Mouse (Mus musculus): ENCODE results near the gene 4930432M17Rik. TPM values are rescaled to one million over a fixed set of nuclear protein-coding genes. Genes with fewer than 3 reads are reported as not detected.

The 4930432M17Rik gene
- polyA plus RNA-seq, 1 experiment from 2014 or later = not detected

DNA sequence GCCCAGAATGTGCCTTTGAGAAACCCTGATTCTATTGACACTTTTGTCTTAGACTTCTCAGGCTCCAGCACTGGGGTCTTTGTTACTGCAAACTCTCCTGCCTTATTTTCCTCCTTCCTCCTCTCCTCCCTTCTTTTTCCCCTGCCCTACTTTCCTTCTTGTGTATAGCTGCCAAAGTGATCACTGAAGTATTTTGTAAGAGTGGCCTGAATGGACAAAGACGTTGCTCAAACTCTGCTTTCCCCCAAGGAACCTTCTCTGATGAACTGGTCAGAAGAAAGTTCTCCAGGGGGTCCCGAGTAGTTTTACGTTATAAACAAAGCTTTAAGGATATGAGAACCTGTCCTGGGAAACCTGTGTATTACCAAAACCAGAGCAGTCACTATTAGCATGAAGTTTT is 49.1 kb downstream of the 4930432M17Rik start:
- no peak for ATAC-seq
- H3K9me3 ChIP-seq (replicated peaks; ENCODE audit: control insufficient read depth, low read length, poor library complexity, severe bottlenecking) = no peaks in the 10 kb centered on the region
- H3K4me1 ChIP-seq (ENCODE audit: control insufficient read depth, insufficient read depth, low read length) = peaks cover 12% of the 10 kb centered on the region
- 77% methylated on average over 3 of the region's 3 CpGs for WGBS
- no peak overlapping the region for H3K27ac ChIP-seq (ENCODE audit: low read length)
- H3K4me2 ChIP-seq (ENCODE audit: low read length) = no peak overlapping the region
- no peak overlapping the region for H3K4me3 ChIP-seq (ENCODE audit: low read depth, low read length)
- no peaks in the 10 kb centered on the region for H3K36me3 ChIP-seq (ENCODE audit: control insufficient read depth, insufficient read depth, low read length)
- 0 out of 2 replicates have a peak, but pooled peaks cover 2% of the 10 kb centered on the region for H3K27me3 ChIP-seq (ENCODE audit: control insufficient read depth, insufficient read depth, low read depth, low read length)
- H3K9ac ChIP-seq (ENCODE audit: low read depth, low read length) = no peak overlapping the region

DNA sequence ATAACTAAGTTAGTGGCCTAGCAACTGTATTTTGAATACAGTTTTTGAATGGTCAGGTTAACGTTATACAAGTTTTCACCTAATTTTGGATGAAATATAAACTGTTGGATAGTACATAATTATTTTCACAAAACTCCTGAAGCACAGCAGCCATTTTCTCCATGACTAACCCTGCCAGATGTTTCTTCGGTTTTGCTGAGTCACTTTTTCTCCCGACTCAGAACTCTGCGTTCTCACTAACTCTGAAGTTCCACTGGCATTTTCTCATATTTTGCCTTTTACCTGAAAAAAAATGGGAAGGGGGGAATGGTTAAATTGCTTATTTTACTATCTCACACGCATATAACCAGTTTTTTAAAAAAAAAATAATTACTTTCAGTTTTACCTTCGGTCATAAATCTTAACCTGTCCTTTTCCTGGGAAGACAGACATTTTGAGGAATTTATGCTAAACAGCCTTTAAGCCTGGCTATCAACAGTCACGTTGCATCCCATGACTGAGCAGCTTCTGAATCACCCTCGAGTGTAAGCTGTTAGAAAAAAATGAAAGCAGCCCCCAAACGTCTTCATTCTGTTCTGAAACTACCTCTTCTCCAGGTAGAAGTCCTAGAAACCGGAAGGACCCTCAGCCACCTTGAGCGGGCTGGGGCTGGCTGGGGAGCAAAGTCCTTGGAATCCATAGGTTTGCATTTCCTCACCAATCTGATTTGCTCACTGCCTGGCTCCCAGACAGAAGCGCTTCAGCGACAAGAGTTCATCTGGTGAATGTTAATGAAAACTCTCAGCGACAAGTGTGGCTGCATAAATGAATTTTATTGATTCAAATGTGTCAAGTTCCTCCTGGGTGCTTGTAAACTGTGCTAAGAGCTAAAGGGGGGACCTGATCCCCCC is 50.5 kb downstream of the 4930432M17Rik start:
- H3K9me3 ChIP-seq (replicated peaks; ENCODE audit: control insufficient read depth, low read length, poor library complexity, severe bottlenecking) = no peaks in the 10 kb centered on the region
- no peaks in the 10 kb centered on the region for H3K36me3 ChIP-seq (ENCODE audit: control insufficient read depth, insufficient read depth, low read length)
- peaks cover 17% of the 10 kb centered on the region for H3K4me1 ChIP-seq (ENCODE audit: control insufficient read depth, insufficient read depth, low read length)
- 40% methylated on average over 14 of the region's 14 CpGs for WGBS
- ATAC-seq = no peak
- H3K4me3 ChIP-seq (ENCODE audit: low read depth, low read length) = no peak overlapping the region; the same call in 1 of the 2 replicates
- H3K27me3 ChIP-seq (ENCODE audit: control insufficient read depth, insufficient read depth, low read depth, low read length) = 0 out of 2 replicates have a peak, but pooled peaks cover 2% of the 10 kb centered on the region
- H3K27ac ChIP-seq (ENCODE audit: low read length) = peak overlapping the region; percentile 22; the same call in 1 of the 2 replicates
- peak overlapping the region; percentile 40 for H3K4me2 ChIP-seq (ENCODE audit: low read length)
- no peak overlapping the region for H3K9ac ChIP-seq (ENCODE audit: low read depth, low read length)

DNA sequence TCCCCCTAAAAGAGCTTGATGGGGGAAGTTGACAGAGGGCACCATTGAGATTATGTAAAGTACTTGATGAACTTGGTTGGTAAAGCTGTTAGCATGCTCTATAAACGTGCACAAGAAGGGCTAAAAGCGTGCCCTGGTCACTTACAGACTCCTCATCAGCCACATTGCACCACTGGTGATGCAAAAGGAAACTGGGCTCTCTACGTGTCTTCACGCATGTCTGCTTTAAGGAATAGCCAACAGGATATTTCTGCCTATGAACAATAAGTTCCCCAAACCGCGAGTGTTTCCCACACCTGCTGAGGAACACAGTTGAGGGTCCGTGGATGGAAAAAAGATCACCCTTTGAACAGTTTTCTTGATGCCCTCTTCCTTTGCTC is 51.1 kb downstream of the 4930432M17Rik start:
- H3K4me3 ChIP-seq (ENCODE audit: low read depth, low read length) = no peak overlapping the region
- no peak overlapping the region for H3K27ac ChIP-seq (ENCODE audit: low read length)
- H3K4me1 ChIP-seq (ENCODE audit: control insufficient read depth, insufficient read depth, low read length) = peaks cover 17% of the 10 kb centered on the region
- 0 out of 2 replicates have a peak, but pooled peaks cover 2% of the 10 kb centered on the region for H3K27me3 ChIP-seq (ENCODE audit: control insufficient read depth, insufficient read depth, low read depth, low read length)
- WGBS = 51% methylated on average over 7 of the region's 7 CpGs
- H3K36me3 ChIP-seq (ENCODE audit: control insufficient read depth, insufficient read depth, low read length) = no peaks in the 10 kb centered on the region
- H3K9me3 ChIP-seq (replicated peaks; ENCODE audit: control insufficient read depth, low read length, poor library complexity, severe bottlenecking) = no peaks in the 10 kb centered on the region
- no peak overlapping the region; the same call in 1 of the 2 replicates for H3K4me2 ChIP-seq (ENCODE audit: low read length)
- ATAC-seq = no peak
- H3K9ac ChIP-seq (ENCODE audit: low read depth, low read length) = no peak overlapping the region

DNA sequence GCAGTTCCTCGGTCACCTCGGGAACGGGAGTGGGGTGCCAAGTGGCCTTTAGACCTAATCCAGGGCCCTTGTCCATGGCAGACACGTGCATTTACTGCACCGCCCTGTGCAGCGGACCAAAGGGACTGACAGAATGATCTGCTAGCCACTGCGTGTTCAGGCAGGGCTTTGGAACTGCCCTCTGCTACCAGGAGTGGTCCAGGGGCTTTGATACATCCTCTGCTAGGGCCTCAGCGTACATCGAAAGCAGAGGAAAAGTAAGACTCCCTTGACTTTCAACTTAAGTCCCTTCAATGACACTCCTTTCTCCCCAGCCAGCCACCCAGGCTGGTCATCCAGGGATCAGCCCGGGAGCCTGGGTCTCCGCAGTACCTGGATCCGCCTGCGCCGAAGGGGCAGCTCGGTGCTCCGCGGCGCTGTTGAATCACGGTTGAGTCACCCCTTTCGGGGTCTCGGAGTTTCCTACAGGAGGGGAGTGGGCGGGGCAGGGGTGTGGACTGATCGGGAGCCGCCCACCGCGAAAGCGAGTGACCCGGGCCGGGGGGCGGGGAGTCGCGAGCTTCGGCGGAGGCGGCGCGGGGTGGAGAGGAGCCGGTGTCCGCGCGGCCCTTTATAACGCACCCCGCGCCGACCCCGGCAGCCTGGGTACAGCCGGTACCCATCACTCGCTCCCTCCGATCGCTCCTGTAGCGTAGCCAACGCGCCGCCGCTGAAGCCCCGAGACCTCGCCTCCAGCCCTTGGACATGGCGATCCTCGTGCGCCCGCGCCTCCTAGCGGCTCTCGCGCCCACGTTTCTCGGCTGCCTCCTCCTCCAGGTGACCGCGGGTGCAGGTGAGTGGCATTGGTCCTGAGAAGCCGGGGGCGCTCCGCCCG is 52.6 kb downstream of the 4930432M17Rik start, which contains the start of gene F3:
F3 (plus strand) TSS at position 567 of the 874 bp plus-strand sequence.
- Histone ChIP-seq H3K9ac (ENCODE audit: low read depth, low read length) (peak within 1 kb of the TSS; percentile 81), H3K4me1 (ENCODE audit: control insufficient read depth, insufficient read depth, low read length) (peaks cover 19% of the 10 kb centered on the region), H3K36me3 (ENCODE audit: control insufficient read depth, insufficient read depth, low read length) (no peaks in the 10 kb centered on the region), H3K27ac (ENCODE audit: low read length) (peak within 1 kb of the TSS; percentile 77), H3K9me3 (replicated peaks; ENCODE audit: control insufficient read depth, low read length, poor library complexity, severe bottlenecking) (no peaks in the 10 kb centered on the region), H3K4me2 (ENCODE audit: low read length) (peak within 1 kb of the TSS; percentile 89), H3K27me3 (ENCODE audit: control insufficient read depth, insufficient read depth, low read depth, low read length) (0 out of 2 replicates have a peak, but pooled peaks cover 2% of the 10 kb centered on the region), H3K4me3 (ENCODE audit: low read depth, low read length) (peak within 1 kb of the TSS; percentile 76)
- WGBS = under 1% methylated on average over 73 of the region's 73 CpGs
- peak; percentile 89 for ATAC-seq

DNA sequence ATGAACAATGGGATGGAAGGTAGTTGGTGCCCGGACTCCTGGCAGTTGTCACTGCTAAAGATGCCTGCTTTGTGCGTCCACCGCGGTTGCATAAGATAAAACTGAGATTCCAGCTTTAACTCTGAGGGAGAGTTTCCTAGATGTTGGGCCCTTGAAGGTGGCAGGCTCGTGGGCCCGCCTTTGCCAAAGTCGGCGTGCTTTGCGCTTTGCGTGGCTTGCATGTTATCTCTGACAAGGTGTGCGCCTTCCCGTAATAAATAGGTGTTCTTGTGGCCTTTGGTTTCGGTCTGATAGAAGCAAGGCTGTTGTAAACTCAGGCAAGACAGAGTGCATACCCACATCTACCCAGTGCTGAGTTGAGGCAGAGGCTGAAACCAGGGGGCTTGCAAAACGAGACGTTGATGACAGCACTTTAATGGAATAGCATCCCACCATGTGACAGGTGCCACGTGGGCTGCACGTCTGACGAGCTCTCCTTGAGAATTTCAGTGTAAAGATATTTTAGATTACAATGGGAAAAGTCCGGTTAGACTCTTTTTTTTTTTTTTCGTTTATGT is 53.5 kb downstream of the 4930432M17Rik start:
- WGBS = 4% methylated on average over 20 of the region's 20 CpGs
- peak overlapping the region; percentile 77 for H3K27ac ChIP-seq (ENCODE audit: low read length)
- H3K9ac ChIP-seq (ENCODE audit: low read depth, low read length) = peak overlapping the region; percentile 81
- no peaks in the 10 kb centered on the region for H3K9me3 ChIP-seq (replicated peaks; ENCODE audit: control insufficient read depth, low read length, poor library complexity, severe bottlenecking)
- H3K4me3 ChIP-seq (ENCODE audit: low read depth, low read length) = peak overlapping the region; percentile 76
- H3K36me3 ChIP-seq (ENCODE audit: control insufficient read depth, insufficient read depth, low read length) = no peaks in the 10 kb centered on the region
- H3K4me1 ChIP-seq (ENCODE audit: control insufficient read depth, insufficient read depth, low read length) = peaks cover 19% of the 10 kb centered on the region
- H3K27me3 ChIP-seq (ENCODE audit: control insufficient read depth, insufficient read depth, low read depth, low read length) = 0 out of 2 replicates have a peak, but pooled peaks cover 2% of the 10 kb centered on the region
- peak overlapping the region; percentile 89 for H3K4me2 ChIP-seq (ENCODE audit: low read length)
- ATAC-seq = peak; percentile 76

DNA sequence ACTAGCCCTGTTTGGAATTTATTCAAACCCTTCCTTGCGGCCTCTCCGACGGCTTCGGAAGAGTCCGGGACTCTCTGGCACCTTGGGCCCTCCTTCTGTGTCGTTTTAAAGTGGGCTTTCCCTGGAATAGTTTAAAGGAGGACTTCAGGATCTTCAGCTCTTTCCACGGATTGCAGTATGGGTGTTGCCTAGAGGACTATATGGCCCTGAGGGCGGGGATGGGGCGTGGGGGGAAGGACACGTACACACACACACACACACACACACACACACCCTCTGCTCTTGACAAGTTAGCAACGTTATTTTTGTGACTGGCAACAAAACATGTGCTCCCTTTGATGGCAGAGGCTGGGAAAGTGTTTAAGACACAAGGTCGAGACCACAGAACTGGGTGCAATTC is 54.0 kb downstream of the 4930432M17Rik start:
- Histone ChIP-seq H3K27ac (ENCODE audit: low read length) (no peak overlapping the region), H3K4me2 (ENCODE audit: low read length) (peak overlapping the region; percentile 89), H3K36me3 (ENCODE audit: control insufficient read depth, insufficient read depth, low read length) (peaks cover 2% of the 10 kb centered on the region; the same call in 1 of the 2 replicates), H3K9me3 (replicated peaks; ENCODE audit: control insufficient read depth, low read length, poor library complexity, severe bottlenecking) (no peaks in the 10 kb centered on the region), H3K9ac (ENCODE audit: low read depth, low read length) (peak overlapping the region; percentile 81; the same call in 1 of the 2 replicates), H3K4me1 (ENCODE audit: control insufficient read depth, insufficient read depth, low read length) (peaks cover 19% of the 10 kb centered on the region), H3K27me3 (ENCODE audit: control insufficient read depth, insufficient read depth, low read depth, low read length) (0 out of 2 replicates have a peak, but pooled peaks cover 2% of the 10 kb centered on the region), H3K4me3 (ENCODE audit: low read depth, low read length) (peak overlapping the region; percentile 76)
- 36% methylated on average over 12 of the region's 12 CpGs for WGBS
- no peak for ATAC-seq

DNA sequence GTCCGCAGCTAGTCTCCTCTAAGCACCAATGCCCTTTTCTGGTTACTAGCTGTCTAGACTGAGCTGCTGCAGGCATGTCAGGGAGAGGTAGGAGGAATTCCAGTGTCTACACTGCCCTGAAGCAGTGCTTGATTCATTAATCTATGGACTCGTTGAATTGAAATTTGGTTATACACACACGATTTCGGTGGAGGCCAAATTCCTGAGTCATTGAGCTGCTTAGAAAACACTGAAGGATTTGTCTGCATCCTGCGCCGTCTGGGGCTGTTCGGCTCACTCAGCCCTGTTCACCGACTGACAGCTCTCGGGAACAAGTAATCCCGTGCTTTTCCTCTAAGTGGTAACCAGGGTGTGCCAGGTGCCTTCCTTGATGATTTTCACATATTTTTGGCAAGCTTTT is 55.1 kb downstream of the 4930432M17Rik start:
- Histone ChIP-seq H3K9ac (ENCODE audit: low read depth, low read length) (no peak overlapping the region), H3K4me3 (ENCODE audit: low read depth, low read length) (no peak overlapping the region), H3K27me3 (ENCODE audit: control insufficient read depth, insufficient read depth, low read depth, low read length) (0 out of 2 replicates have a peak, but pooled peaks cover 2% of the 10 kb centered on the region), H3K27ac (ENCODE audit: low read length) (no peak overlapping the region), H3K4me1 (ENCODE audit: control insufficient read depth, insufficient read depth, low read length) (peaks cover 19% of the 10 kb centered on the region), H3K4me2 (ENCODE audit: low read length) (peak overlapping the region; percentile 89), H3K9me3 (replicated peaks; ENCODE audit: control insufficient read depth, low read length, poor library complexity, severe bottlenecking) (no peaks in the 10 kb centered on the region), H3K36me3 (ENCODE audit: control insufficient read depth, insufficient read depth, low read length) (peaks cover 4% of the 10 kb centered on the region; the same call in 1 of the 2 replicates)
- 70% methylated on average over 10 of the region's 10 CpGs for WGBS
- no peak for ATAC-seq

DNA sequence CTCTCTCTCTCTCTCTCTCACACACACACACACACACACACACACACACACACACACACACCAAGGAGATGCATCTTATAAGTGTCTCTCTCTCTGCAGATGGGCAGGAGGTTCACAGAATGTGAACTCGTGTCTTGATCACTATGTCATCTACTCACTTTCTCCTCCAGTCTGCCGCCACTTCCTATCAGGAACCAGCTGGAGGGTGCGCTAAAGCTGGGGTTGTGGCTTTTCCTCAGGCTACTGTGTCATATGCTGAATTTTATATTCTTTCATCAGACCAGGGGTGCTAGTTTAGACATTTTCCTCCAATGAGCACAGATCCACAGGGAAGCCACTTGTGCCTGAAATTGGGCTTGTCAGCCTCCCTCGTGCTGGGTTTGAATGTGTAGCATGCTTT is 59.1 kb downstream of the 4930432M17Rik start:
- no peak overlapping the region for H3K4me2 ChIP-seq (ENCODE audit: low read length)
- no peak overlapping the region for H3K27ac ChIP-seq (ENCODE audit: low read length)
- H3K36me3 ChIP-seq (ENCODE audit: control insufficient read depth, insufficient read depth, low read length) = peaks cover 9% of the 10 kb centered on the region
- H3K9ac ChIP-seq (ENCODE audit: low read depth, low read length) = no peak overlapping the region
- no peaks in the 10 kb centered on the region for H3K27me3 ChIP-seq (ENCODE audit: control insufficient read depth, insufficient read depth, low read depth, low read length)
- H3K4me1 ChIP-seq (ENCODE audit: control insufficient read depth, insufficient read depth, low read length) = peaks cover 7% of the 10 kb centered on the region; the same call in 1 of the 2 replicates
- no peaks in the 10 kb centered on the region for H3K9me3 ChIP-seq (replicated peaks; ENCODE audit: control insufficient read depth, low read length, poor library complexity, severe bottlenecking)
- 77% methylated on average over 4 of the region's 4 CpGs for WGBS
- ATAC-seq = no peak
- no peak overlapping the region for H3K4me3 ChIP-seq (ENCODE audit: low read depth, low read length)
